Mouse (Mus musculus) heart, postnatal 0 days (tissue): ENCODE measurements at regions not wholly inside any gene's neighbourhood (a gene's known extent, or its start where the extent isn't known, plus 50 kb on each side); places are given as distances from the start of the nearest gene placed in this dataset.

Source experiments
- CTCF ChIP-seq: IDR thresholded peaks from 2 replicates; pipeline ENCODE4 v1.5.1; 2016; ENCODE audit warnings: antibody characterized with exemption, control low read depth, low read depth
- EP300 ChIP-seq: IDR thresholded peaks from 2 replicates; pipeline ENCODE4 v1.6.1; 2016; ENCODE audit warnings: antibody characterized with exemption, low read depth

DNA sequence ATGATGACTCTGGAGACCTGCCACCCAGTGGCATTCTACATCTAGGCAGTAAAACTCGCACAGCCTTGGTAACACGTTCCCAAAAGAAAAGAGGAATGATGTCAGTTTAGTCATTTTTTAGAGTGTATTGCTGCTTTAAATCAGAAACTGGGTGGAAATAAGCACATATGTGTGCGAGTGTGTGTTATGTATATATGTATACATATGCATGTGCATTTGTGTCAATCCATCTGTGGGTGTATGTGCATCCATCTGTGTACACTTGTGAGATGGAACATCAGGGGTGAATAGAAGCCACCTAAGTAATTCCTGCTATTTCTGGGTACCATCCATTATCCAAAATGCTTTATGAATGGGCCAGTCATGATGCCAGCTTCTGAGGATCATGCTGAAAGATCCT is 467.0 kb downstream of the Adam3 start:
- no peak for TF ChIP-seq CTCF
- TF ChIP-seq EP300 = no peak
